Mouse (Mus musculus): Measurements from ENCODE around the gene Sept5. TPM values are rescaled to one million over a fixed set of nuclear protein-coding genes. Genes with fewer than 3 reads are reported as not detected.

Gene Sept5
- polyA plus RNA-seq, 1 experiment from 2014 or later, result 32.2 TPM

Other genes starting within 250 kb of the Sept5 start
- 27.9 and 32.3 TPM in 2 replicates for gene Txnrd2, start 203.6 kb downstream of the Sept5 start, polyA plus RNA-seq (2016; fragmentation: Nextera tagmentation; extraction: Ambion mirVana)
- 56.2 and 58.4 TPM in 2 replicates for gene Comt, start 203.1 kb downstream of the Sept5 start, polyA plus RNA-seq (2016; fragmentation: Nextera tagmentation; extraction: Ambion mirVana)
- gene Gnb1l, start 131.2 kb downstream of the Sept5 start, polyA plus RNA-seq (2016; fragmentation: Nextera tagmentation; extraction: Ambion mirVana), result 17.9 and 19.1 TPM in 2 replicates
- gene Rtl10, start 131.1 kb downstream of the Sept5 start, polyA plus RNA-seq (2016; fragmentation: Nextera tagmentation; extraction: Ambion mirVana), result 3.8 and 4.1 TPM in 2 replicates
- 8.1 and 9.5 TPM in 2 replicates for gene Tbx1, start 39.3 kb downstream of the Sept5 start, polyA plus RNA-seq (2016; fragmentation: Nextera tagmentation; extraction: Ambion mirVana)
- 2.6 and 3.5 TPM in 2 replicates for gene Gp1bb, start 7.6 kb downstream of the Sept5 start, polyA plus RNA-seq (2016; fragmentation: Nextera tagmentation; extraction: Ambion mirVana)
- 3.2 and 3.6 TPM in 2 replicates for gene Gm49601, start 3.5 kb downstream of the Sept5 start, polyA plus RNA-seq (2016; fragmentation: Nextera tagmentation; extraction: Ambion mirVana)
- 20.0 and 22.0 TPM in 2 replicates for gene Cldn5, start 146.9 kb upstream of the Sept5 start, polyA plus RNA-seq (2016; fragmentation: Nextera tagmentation; extraction: Ambion mirVana)
- 103 and 107 TPM in 2 replicates for gene Ufd1, start 181.8 kb upstream of the Sept5 start, polyA plus RNA-seq (2016; fragmentation: Nextera tagmentation; extraction: Ambion mirVana)
- gene Cdc45, start 182.0 kb upstream of the Sept5 start, polyA plus RNA-seq (2016; fragmentation: Nextera tagmentation; extraction: Ambion mirVana), result 73.8 and 77.3 TPM in 2 replicates
- 32.6 and 34.9 TPM in 2 replicates for gene 2510002D24Rik, start 206.6 kb upstream of the Sept5 start, polyA plus RNA-seq (2016; fragmentation: Nextera tagmentation; extraction: Ambion mirVana)
- gene Gm28539, start 206.6 kb upstream of the Sept5 start, polyA plus RNA-seq (2016; fragmentation: Nextera tagmentation; extraction: Ambion mirVana), result not detected in 2 replicates
- gene Mrpl40, start 246.9 kb upstream of the Sept5 start, polyA plus RNA-seq (2016; fragmentation: Nextera tagmentation; extraction: Ambion mirVana), result 122 and 128 TPM in 2 replicates
- gene Hira, start 247.1 kb upstream of the Sept5 start, polyA plus RNA-seq (2016; fragmentation: Nextera tagmentation; extraction: Ambion mirVana), result 22.8 and 25.8 TPM in 2 replicates